Mouse (Mus musculus): ENCODE data around the gene Arsa. TPM values are rescaled to one million over a fixed set of nuclear protein-coding genes. Genes with fewer than 3 reads are reported as not detected.

The Arsa gene
- 58.6 and 80.0 TPM in 2 replicates for polyA plus RNA-seq (2012; rRNA removed; ENCODE audit: low replicate concordance)

DNA sequence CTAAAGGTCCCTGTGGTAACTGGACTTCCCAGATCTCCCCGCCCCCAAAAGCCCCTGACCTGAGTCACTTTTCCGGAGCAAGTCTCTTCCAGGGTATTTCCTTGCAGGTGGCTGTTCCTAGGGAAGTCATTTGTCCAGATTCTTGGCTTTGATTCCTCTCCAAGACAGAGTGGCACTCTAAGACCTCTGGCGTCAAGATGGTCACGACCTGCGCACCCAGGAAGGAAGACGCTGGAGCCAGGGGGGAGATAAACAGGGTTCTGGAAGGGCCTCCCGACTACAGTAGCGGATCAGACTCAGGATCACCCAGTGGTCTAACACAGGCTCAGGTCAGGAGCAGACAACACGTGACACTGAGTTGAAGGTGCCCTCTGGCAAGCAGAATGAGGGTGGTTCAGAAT, at the start of gene Arsa:
Gene Arsa (minus strand): TSS at position 335 of the 401 bp plus-strand sequence.

GRCm38 (mm10) chr15:89498961-89499688, 21.9 kb upstream of the Arsa start, which contains the start of gene Shank3:
TSS of gene Shank3 (plus strand) at chr15:89499623.

GRCm38 (mm10) chr15:89453865-89454478, 23.3 kb downstream of the Arsa start, which contains the start of gene Mapk8ip2:
TSS of gene Mapk8ip2 (plus strand) at chr15:89453913.

GRCm38 (mm10) chr15:89429352-89430221, 47.6 kb downstream of the Arsa start, which contains the start of the genes C730034F03Rik, Gm44502 and Chkb:
TSS of gene C730034F03Rik (plus strand) at chr15:89429589.
TSS of gene Gm44502 (minus strand) at chr15:89429696.
TSS of gene Chkb (minus strand) at chr15:89429908.

GRCm38 (mm10) chr15:89425711-89426121, 51.5 kb downstream of the Arsa start, which contains the start of gene Cpt1b:
TSS of gene Cpt1b (minus strand) at chr15:89425863.

Other genes starting within 250 kb of the Arsa start
- gene Sbf1, start 162.1 kb downstream of the Arsa start, polyA plus RNA-seq (2012; rRNA removed; ENCODE audit: low replicate concordance): 169 and 209 TPM in 2 replicates
- gene Adm2, start 154.7 kb downstream of the Arsa start, polyA plus RNA-seq (2012; rRNA removed; ENCODE audit: low replicate concordance): 0.18 TPM in 1 of 2 replicates, not detected in the other
- not detected in 2 replicates for gene Miox, start 143.0 kb downstream of the Arsa start, polyA plus RNA-seq (2012; rRNA removed; ENCODE audit: low replicate concordance)
- gene Lmf2, start 121.8 kb downstream of the Arsa start, polyA plus RNA-seq (2012; rRNA removed; ENCODE audit: low replicate concordance): 49.7 and 68.9 TPM in 2 replicates
- 111 and 131 TPM in 2 replicates for gene Ncaph2, start 121.7 kb downstream of the Arsa start, polyA plus RNA-seq (2012; rRNA removed; ENCODE audit: low replicate concordance)
- gene Sco2, start 103.6 kb downstream of the Arsa start, polyA plus RNA-seq (2012; rRNA removed; ENCODE audit: low replicate concordance): 31.0 and 49.1 TPM in 2 replicates
- gene Tymp, start 100.4 kb downstream of the Arsa start, polyA plus RNA-seq (2012; rRNA removed; ENCODE audit: low replicate concordance): 2.2 and 2.5 TPM in 2 replicates
- gene Odf3b, start 98.1 kb downstream of the Arsa start, polyA plus RNA-seq (2012; rRNA removed; ENCODE audit: low replicate concordance): 3.5 and 8.1 TPM in 2 replicates
- gene Klhdc7b, start 92.5 kb downstream of the Arsa start, polyA plus RNA-seq (2012; rRNA removed; ENCODE audit: low replicate concordance): not detected in 2 replicates
- not detected in 2 replicates for gene Syce3, start 66.9 kb downstream of the Arsa start, polyA plus RNA-seq (2012; rRNA removed; ENCODE audit: low replicate concordance)
- gene Cpt1b, start 51.6 kb downstream of the Arsa start, polyA plus RNA-seq (2012; rRNA removed; ENCODE audit: low replicate concordance): 23.9 and 81.0 TPM in 2 replicates
- gene C730034F03Rik, start 47.8 kb downstream of the Arsa start, polyA plus RNA-seq (2012; rRNA removed; ENCODE audit: low replicate concordance): 1.1 and 1.2 TPM in 2 replicates
- gene Gm44502, start 47.7 kb downstream of the Arsa start, polyA plus RNA-seq (2012; rRNA removed; ENCODE audit: low replicate concordance): 0.53 TPM in 1 of 2 replicates, not detected in the other
- 74.5 and 84.9 TPM in 2 replicates for gene Chkb, start 47.5 kb downstream of the Arsa start, polyA plus RNA-seq (2012; rRNA removed; ENCODE audit: low replicate concordance)
- 0.03 and 0.73 TPM in 2 replicates for gene Mapk8ip2, start 23.5 kb downstream of the Arsa start, polyA plus RNA-seq (2012; rRNA removed; ENCODE audit: low replicate concordance)
- gene Shank3, start 22.2 kb upstream of the Arsa start, polyA plus RNA-seq (2012; rRNA removed; ENCODE audit: low replicate concordance): 28.8 and 64.8 TPM in 2 replicates
- gene Acr, start 90.9 kb upstream of the Arsa start, polyA plus RNA-seq (2012; rRNA removed; ENCODE audit: low replicate concordance): 1.2 and 3.3 TPM in 2 replicates
- 14.5 and 25.5 TPM in 2 replicates for gene Rabl2, start 114.5 kb upstream of the Arsa start, polyA plus RNA-seq (2012; rRNA removed; ENCODE audit: low replicate concordance)

All from subcutaneous adipose tissue, adult 2 months (tissue).